Mouse (Mus musculus) ES-Bruce4 (cell line): ENCODE results near the gene Hdac1.

Source experiments
- CTCF ChIP-seq: IDR thresholded peaks from one replicate; pipeline ENCODE4 v1.8.1; 2011; ENCODE audit warnings: low read depth, low read length
- EP300 ChIP-seq: IDR thresholded peaks from 2 replicates; pipeline ENCODE4 v1.6.1; 2011; ENCODE audit warnings: low read depth, low read length; ENCODE audit not compliant: insufficient read depth
- POLR2A ChIP-seq: IDR thresholded peaks from one replicate; pipeline ENCODE4 v1.8.1; 2011; ENCODE audit warnings: low read length; ENCODE audit not compliant: insufficient read depth

DNA sequence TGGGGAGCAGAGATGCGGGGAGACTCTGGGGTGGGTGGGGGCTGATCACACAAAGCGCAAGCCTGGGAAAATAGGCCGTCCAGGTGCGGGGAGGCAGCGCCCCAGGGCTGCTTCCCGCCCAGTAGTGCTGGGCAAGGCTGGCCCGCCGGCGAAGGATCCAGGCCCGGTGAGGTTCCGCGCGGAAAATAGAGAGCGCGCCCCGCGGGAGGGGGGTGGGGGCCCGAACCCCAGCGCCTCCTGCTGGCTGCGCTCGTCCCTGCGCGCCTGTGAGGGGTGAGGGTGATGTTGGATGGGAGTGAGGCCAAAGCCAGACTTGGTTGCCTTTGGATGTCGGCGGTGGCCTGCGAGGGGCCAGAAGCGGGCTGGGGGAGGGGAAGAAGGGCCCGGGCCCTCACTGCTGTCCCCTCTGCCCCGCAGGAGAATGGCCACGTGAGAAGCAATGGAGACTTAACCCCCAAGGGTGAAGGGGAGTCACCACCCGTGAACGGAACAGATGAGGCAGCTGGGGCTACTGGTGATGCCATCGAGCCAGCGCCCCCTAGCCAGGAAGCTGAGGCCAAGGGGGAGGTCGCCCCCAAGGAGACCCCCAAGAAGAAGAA lies 28.1 kb downstream of the Hdac1 start:
- TF ChIP-seq CTCF (peak; percentile 59), EP300 (no peak), POLR2A (no peak)
